Mouse (Mus musculus) bone marrow macrophage, adult 2 months (primary cell): ENCODE measurements around the gene 1700018B08Rik. TPM values are rescaled to one million over a fixed set of nuclear protein-coding genes. Genes with fewer than 3 reads are reported as not detected.
A peak's percentile ranks its signal among the peaks of the same experiment; 100 is the strongest.

Experiments used
- H3K27ac ChIP-seq: 2 replicates; pipeline ENCODE4 v1.5.1; 2012; ENCODE audit warnings: low read depth, low read length; ENCODE audit not compliant: insufficient read depth
- H3K4me1 ChIP-seq: 2 replicates; pipeline ENCODE4 v1.6.1; 2012; ENCODE audit warnings: low read length; ENCODE audit not compliant: control insufficient read depth, insufficient read depth
- H3K4me3 ChIP-seq: 2 replicates; pipeline ENCODE4 v1.5.1; 2012; ENCODE audit warnings: mild to moderate bottlenecking, low read length, moderate library complexity; ENCODE audit not compliant: insufficient read depth
- CTCF ChIP-seq: IDR thresholded peaks from 2 replicates; pipeline ENCODE4 v1.5.1; 2012; ENCODE audit warnings: low read depth, mild to moderate bottlenecking, low read length, moderate library complexity
- POLR2A ChIP-seq: IDR thresholded peaks from 2 replicates; pipeline ENCODE4 v1.6.1; 2012; ENCODE audit warnings: mild to moderate bottlenecking, low read depth, low read length, borderline replicate concordance
- polyA plus RNA-seq: library from polyadenylated mRNA; stranded (reverse); fragments of >200 nt; gene quantifications from 2 replicates; pipeline ENCODE4 v1.2.4, GENCODE M21; 2012; ENCODE audit not compliant: missing spikeins, insufficient read depth, insufficient read length

Gene 1700018B08Rik
- polyA plus RNA-seq, 1 experiment, result not detected

DNA sequence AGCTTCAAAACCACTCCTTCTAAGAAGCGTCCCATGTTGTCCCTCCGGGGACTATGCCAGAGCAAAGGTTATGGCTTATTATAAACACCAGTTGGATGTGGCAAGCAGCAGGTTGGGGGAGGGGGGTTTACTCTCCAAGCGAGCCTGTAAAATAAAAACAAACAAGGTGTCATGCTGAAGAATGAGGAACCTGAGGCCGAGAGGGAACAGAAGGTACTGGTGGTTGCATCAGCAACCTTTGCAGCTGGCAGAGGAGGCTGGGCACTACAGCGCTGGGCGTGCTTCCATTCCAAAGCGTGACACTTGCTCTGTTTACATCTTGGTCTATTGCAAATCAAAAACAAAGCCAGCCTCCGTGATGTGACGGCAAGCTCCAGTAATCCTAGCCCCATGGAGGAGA lies 36.3 kb upstream of the 1700018B08Rik start:
- no peak overlapping the region for H3K27ac ChIP-seq
- no peak overlapping the region for H3K4me3 ChIP-seq
- TF ChIP-seq POLR2A (no peak), CTCF (no peak)
- H3K4me1 ChIP-seq, result peaks cover 32% of the 10 kb centered on the region

GRCm38 (mm10) chr8:121578676-121579451 lies 34.7 kb upstream of the 1700018B08Rik start, which contains the start of gene Fbxo31:
TSS of gene Fbxo31 (minus strand) at chr8:121578806.
- H3K4me1 ChIP-seq, result peaks cover 33% of the 10 kb centered on the region

DNA sequence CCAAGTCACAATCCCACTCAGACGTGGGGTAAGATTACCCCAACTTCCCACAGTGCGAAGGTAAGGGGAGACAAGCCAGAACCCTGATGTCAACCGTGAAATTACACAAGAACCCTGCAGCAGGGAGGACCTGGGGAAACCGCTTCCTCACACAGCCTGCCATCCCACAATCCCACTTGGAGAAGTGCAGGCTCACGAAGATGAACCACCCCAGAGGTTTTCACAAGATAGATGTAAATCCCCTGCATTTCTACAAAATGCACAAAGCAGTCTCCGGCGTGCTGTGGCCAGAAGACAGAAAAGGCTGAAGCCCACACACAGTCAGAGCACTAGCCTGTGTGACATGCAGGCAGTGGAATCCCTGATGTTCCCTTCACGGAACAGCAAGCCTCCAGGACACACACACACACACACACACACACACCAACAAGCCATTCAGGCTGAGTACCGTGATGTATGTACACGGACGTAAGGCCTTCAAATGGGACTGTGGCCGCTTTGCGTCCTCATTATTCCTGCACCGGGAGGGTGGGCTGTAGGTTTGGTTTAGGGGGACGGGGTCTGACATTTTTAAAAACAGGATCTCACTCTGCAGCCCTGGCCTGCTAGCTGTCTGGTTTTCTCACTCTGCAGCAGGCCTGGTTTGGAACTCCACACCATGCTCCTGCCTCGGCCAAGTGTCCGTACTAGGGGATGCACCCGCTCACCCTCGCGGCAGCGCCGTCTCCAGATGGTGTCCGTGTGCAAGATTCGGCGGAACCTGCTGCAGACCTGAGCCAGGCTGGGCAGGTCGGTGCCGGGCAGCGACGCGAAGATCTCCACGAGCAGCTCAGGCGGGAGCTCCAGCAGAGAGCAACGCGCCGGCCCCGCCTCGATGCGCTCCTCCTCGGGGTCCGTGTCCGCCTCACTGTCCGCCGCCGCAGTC lies 33.9 kb upstream of the 1700018B08Rik start:
- TF ChIP-seq CTCF, result no peak
- no peak for TF ChIP-seq POLR2A
- peaks cover 36% of the 10 kb centered on the region for H3K4me1 ChIP-seq
- H3K4me3 ChIP-seq, result peak overlapping the region; percentile 99
- H3K27ac ChIP-seq, result peak overlapping the region; percentile 37

More at GRCm38 (mm10) chr8:121578676-121579451, 34.7 kb upstream of the 1700018B08Rik start, which contains the start of gene Fbxo31:
- TF ChIP-seq POLR2A (no peak), CTCF (no peak)
- Histone ChIP-seq H3K4me3 (peak within 1 kb of the TSS; percentile 99), H3K27ac (peak within 1 kb of the TSS; percentile 37)

DNA sequence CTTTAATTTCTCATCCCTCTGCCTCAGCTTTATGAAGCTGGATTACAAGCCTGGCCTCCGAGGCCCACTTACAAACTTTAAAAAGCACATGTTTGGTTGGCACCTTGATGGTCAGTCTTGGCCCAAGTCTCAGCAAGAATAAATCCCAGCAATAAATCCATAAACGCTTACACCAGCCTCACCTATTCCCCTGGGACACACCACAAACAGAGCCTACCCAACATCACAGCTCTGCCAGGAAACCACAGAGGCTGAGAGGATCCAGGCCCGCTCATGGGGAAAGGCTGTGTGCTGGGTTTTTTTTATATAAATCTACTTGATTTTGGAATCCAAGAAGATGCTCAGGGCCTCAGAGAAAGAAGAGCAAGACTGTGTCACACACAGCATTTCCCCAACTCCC lies 31.5 kb upstream of the 1700018B08Rik start:
- peaks cover 44% of the 10 kb centered on the region for H3K4me1 ChIP-seq
- TF ChIP-seq CTCF (no peak), POLR2A (no peak)
- H3K27ac ChIP-seq, result no peak overlapping the region
- H3K4me3 ChIP-seq, result no peak overlapping the region

DNA sequence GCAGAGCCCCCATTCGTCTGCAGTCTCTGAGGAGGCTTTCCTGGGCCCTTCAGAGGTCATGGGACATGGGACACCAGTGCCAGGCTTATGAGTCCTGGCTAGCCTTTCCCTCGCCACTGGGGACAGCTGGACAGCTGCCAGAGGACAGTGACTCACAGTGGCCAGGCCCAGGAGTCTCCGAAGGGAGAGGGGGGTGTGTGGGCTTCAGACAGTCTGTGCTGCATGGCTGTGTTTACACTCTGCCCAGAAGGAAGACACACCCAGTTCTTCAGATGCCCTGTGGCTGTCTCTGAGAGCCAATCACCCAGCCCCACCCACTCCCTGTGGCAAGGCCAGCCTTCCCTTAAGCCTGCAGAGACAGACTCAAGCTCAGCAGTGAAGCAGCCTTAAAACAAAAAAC lies 29.2 kb upstream of the 1700018B08Rik start:
- TF ChIP-seq CTCF, result no peak
- TF ChIP-seq POLR2A, result no peak
- Histone ChIP-seq H3K4me1 (peaks cover 52% of the 10 kb centered on the region), H3K4me3 (no peak overlapping the region), H3K27ac (no peak overlapping the region)

- TF ChIP-seq CTCF, result no peak
- no peak for TF ChIP-seq POLR2A
- Histone ChIP-seq H3K27ac (no peak overlapping the region), H3K4me1 (peaks cover 53% of the 10 kb centered on the region), H3K4me3 (no peak overlapping the region)
Measured at GRCm38 (mm10) chr8:121572121-121572520, 28.0 kb upstream of the 1700018B08Rik start.

GRCm38 (mm10) chr8:121570801-121571200 lies 26.7 kb upstream of the 1700018B08Rik start:
- no peak overlapping the region for H3K27ac ChIP-seq
- no peak for TF ChIP-seq POLR2A
- TF ChIP-seq CTCF, result no peak
- H3K4me1 ChIP-seq, result peaks cover 45% of the 10 kb centered on the region
- H3K4me3 ChIP-seq, result peak overlapping the region; percentile 15

DNA sequence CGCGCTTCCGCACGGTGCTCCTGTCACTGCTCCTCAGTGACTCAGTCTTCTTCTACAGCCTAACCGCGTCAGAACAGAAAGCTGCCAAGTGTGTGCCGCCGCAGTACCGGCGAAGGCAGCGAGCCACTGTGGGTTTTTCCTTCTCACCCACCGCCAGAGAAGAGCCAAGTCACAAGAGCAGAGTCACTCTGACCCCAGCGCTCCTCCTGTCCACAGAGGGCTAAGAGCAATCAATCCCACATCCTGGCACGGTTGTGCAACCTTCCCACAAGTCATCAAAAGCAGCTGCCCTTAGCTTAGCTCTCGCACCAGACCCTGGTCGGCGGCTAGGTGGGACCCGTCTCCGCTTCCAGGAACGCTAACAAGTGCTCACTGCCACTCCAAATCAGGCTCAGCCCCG lies 26.2 kb upstream of the 1700018B08Rik start:
- Histone ChIP-seq H3K4me3 (peak overlapping the region; percentile 15), H3K27ac (peak overlapping the region; percentile 5; the same call in 1 of the 2 replicates)

DNA sequence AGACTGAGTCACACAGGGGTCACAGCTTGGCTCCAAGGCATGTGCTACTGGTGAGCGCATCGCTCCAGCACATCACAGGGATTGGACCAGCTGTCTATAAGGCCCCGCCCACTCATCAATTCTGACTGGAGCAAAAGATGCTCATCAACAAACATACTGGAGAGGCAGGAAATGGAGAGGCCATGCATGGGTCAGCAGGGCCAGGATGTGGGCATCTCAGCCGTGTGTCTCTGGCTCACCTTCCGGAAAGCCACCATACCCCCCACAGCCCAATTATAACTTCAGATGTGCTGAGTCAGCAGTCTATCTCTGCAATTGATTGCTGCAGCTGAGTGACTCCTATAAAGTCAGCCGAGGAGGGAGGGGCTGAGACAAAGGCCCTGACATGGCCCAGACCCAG lies 24.2 kb upstream of the 1700018B08Rik start:
- Histone ChIP-seq H3K4me1 (peaks cover 35% of the 10 kb centered on the region), H3K4me3 (no peak overlapping the region), H3K27ac (no peak overlapping the region)
- TF ChIP-seq CTCF (no peak), POLR2A (no peak)

More for the DNA sequence above, 26.2 kb upstream of the 1700018B08Rik start:
- TF ChIP-seq POLR2A (no peak), CTCF (no peak)
- peaks cover 45% of the 10 kb centered on the region for H3K4me1 ChIP-seq

- Histone ChIP-seq H3K4me1 (peaks cover 11% of the 10 kb centered on the region), H3K4me3 (no peak overlapping the region), H3K27ac (no peak overlapping the region)
- TF ChIP-seq CTCF, result no peak
Measured at GRCm38 (mm10) chr8:121563701-121564100, 19.6 kb upstream of the 1700018B08Rik start.
